Mouse (Mus musculus) retina, adult 2 months (tissue): Measurements from ENCODE around the gene 0610010K14Rik.

Source experiments
- DNase-seq: peaks from one replicate; pipeline ENCODE4 v3.0.0-alpha.2; 2012; ENCODE audit warnings: low read depth, low spot score

The 0610010K14Rik gene

GRCm38 (mm10) chr11:70235254-70235900 lies 2.3 kb downstream of the 0610010K14Rik start:
- DNase-seq: no peak

- no peak for DNase-seq
Measured at GRCm38 (mm10) chr11:70234497-70234896, 3.2 kb downstream of the 0610010K14Rik start.

- no peak for DNase-seq
Measured at GRCm38 (mm10) chr11:70234037-70234436, 3.7 kb downstream of the 0610010K14Rik start.

- DNase-seq: no peak
Measured at GRCm38 (mm10) chr11:70233016-70233415, 4.7 kb downstream of the 0610010K14Rik start.

- DNase-seq: no peak
Measured at GRCm38 (mm10) chr11:70232546-70232945, 5.2 kb downstream of the 0610010K14Rik start.

- peak; percentile 54 for DNase-seq
Measured at GRCm38 (mm10) chr11:70230239-70230727, 7.4 kb downstream of the 0610010K14Rik start.

GRCm38 (mm10) chr11:70229260-70230010 lies 8.3 kb downstream of the 0610010K14Rik start, which contains the start of gene Bcl6b:
Bcl6b (minus strand) TSS chr11:70229798.
- no peak for DNase-seq

GRCm38 (mm10) chr11:70228828-70229227 lies 8.9 kb downstream of the 0610010K14Rik start:
- peak; percentile 46 for DNase-seq

GRCm38 (mm10) chr11:70227661-70228245 lies 10.0 kb downstream of the 0610010K14Rik start:
- DNase-seq: no peak

GRCm38 (mm10) chr11:70227126-70227525 lies 10.6 kb downstream of the 0610010K14Rik start:
- no peak for DNase-seq

GRCm38 (mm10) chr11:70226602-70226890 lies 11.2 kb downstream of the 0610010K14Rik start:
- no peak for DNase-seq

GRCm38 (mm10) chr11:70225798-70226601 lies 11.7 kb downstream of the 0610010K14Rik start:
- DNase-seq: no peak

GRCm38 (mm10) chr11:70223724-70224123 lies 14.0 kb downstream of the 0610010K14Rik start:
- no peak for DNase-seq

- no peak for DNase-seq
Measured at GRCm38 (mm10) chr11:70221603-70222500, 15.9 kb downstream of the 0610010K14Rik start.

GRCm38 (mm10) chr11:70220731-70221602 lies 16.7 kb downstream of the 0610010K14Rik start, which contains the start of gene Slc16a13:
Slc16a13 (minus strand) TSS chr11:70221064.
- no peak for DNase-seq

- no peak for DNase-seq
Measured at GRCm38 (mm10) chr11:70220323-70220722, 17.4 kb downstream of the 0610010K14Rik start.

- DNase-seq: no peak
Measured at GRCm38 (mm10) chr11:70219873-70220272, 17.8 kb downstream of the 0610010K14Rik start.

- DNase-seq: no peak
Measured at GRCm38 (mm10) chr11:70218741-70219470, 18.8 kb downstream of the 0610010K14Rik start.

- no peak for DNase-seq
Measured at GRCm38 (mm10) chr11:70218039-70218438, 19.7 kb downstream of the 0610010K14Rik start.
